Mouse (Mus musculus): ENCODE measurements around the gene B4galnt4. TPM values are rescaled to one million over a fixed set of nuclear protein-coding genes. Genes with fewer than 3 reads are reported as not detected.
A peak's percentile ranks its signal among the peaks of the same experiment; 100 is the strongest.

B4galnt4 gene
- polyA plus RNA-seq, 1 experiment from 2014 or later, result 20.0 TPM

- Histone ChIP-seq H3K36me3 (ENCODE audit: control insufficient read depth, insufficient read depth, low read length) (no peaks in the 10 kb centered on the region), H3K9me3 (ENCODE audit: control insufficient read depth, low read length) (no peaks in the 10 kb centered on the region), H3K4me1 (ENCODE audit: control insufficient read depth, insufficient read depth, low read length) (peaks cover 6% of the 10 kb centered on the region), H3K27me3 (ENCODE audit: control insufficient read depth, insufficient read depth, low read length) (no peaks in the 10 kb centered on the region), H3K9ac (ENCODE audit: low read length) (no peak overlapping the region), H3K4me3 (ENCODE audit: low read depth, low read length) (no peak overlapping the region), H3K4me2 (ENCODE audit: low read depth, severe bottlenecking) (no peak overlapping the region), H3K27ac (replicated peaks; ENCODE audit: low read depth, low read length) (peak overlapping the region; percentile 52; the same call in 1 of the 2 replicates)
- WGBS, result 53% methylated on average over 6 of the region's 9 CpGs
- peak; percentile 20; the same call in 1 of the 2 replicates for ATAC-seq (ENCODE audit: insufficient number of reproducible peaks, low FRiP score, low TSS enrichment, low read depth)
- DNase-seq (ENCODE audit: low spot score), result peak; percentile 33
These were observed 19.9 kb upstream of the B4galnt4 start for GRCm38 (mm10) chr7:141040867-141041606.

- Histone ChIP-seq H3K4me3 (ENCODE audit: low read depth, low read length) (no peak overlapping the region), H3K4me2 (ENCODE audit: low read depth, severe bottlenecking) (peak overlapping the region; percentile 17; the same call in 1 of the 2 replicates), H3K36me3 (ENCODE audit: control insufficient read depth, insufficient read depth, low read length) (no peaks in the 10 kb centered on the region), H3K9me3 (ENCODE audit: control insufficient read depth, low read length) (no peaks in the 10 kb centered on the region), H3K27me3 (ENCODE audit: control insufficient read depth, insufficient read depth, low read length) (no peaks in the 10 kb centered on the region), H3K27ac (replicated peaks; ENCODE audit: low read depth, low read length) (peak overlapping the region; percentile 52; the same call in 1 of the 2 replicates), H3K4me1 (ENCODE audit: control insufficient read depth, insufficient read depth, low read length) (peaks cover 6% of the 10 kb centered on the region), H3K9ac (ENCODE audit: low read length) (no peak overlapping the region)
- ATAC-seq (ENCODE audit: insufficient number of reproducible peaks, low FRiP score, low TSS enrichment, low read depth) (no peak), DNase-seq (ENCODE audit: low spot score) (peak; percentile 32)
- 30% methylated on average over 5 of the region's 5 CpGs for WGBS
These were observed 19.2 kb upstream of the B4galnt4 start for GRCm38 (mm10) chr7:141041661-141042060.

DNA sequence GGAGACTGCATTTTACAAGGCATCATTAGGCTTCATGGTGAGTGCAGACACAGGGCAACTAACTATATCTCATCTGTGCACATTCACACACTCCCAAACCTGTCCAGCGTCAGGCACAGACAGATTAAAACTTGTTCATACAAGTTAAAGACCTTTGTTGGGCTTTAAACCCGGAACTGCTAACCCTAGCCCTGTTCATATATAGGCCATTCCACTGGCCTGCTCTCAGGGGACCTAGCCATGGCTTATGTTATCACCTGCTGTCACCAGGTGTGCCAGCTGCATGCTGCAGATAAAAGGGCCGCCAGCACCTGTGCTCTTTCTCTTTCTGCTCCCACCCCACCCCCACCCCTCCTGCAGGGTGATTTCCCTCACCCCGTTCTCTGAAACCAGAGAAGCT is 18.4 kb upstream of the B4galnt4 start:
- Histone ChIP-seq H3K36me3 (ENCODE audit: control insufficient read depth, insufficient read depth, low read length) (no peaks in the 10 kb centered on the region), H3K27me3 (ENCODE audit: control insufficient read depth, insufficient read depth, low read length) (no peaks in the 10 kb centered on the region), H3K4me2 (ENCODE audit: low read depth, severe bottlenecking) (no peak overlapping the region), H3K9me3 (ENCODE audit: control insufficient read depth, low read length) (no peaks in the 10 kb centered on the region), H3K27ac (replicated peaks; ENCODE audit: low read depth, low read length) (no peak overlapping the region), H3K4me3 (ENCODE audit: low read depth, low read length) (no peak overlapping the region), H3K9ac (ENCODE audit: low read length) (no peak overlapping the region), H3K4me1 (ENCODE audit: control insufficient read depth, insufficient read depth, low read length) (peaks cover 6% of the 10 kb centered on the region)
- ATAC-seq (ENCODE audit: insufficient number of reproducible peaks, low FRiP score, low TSS enrichment, low read depth), result 0 out of 2 replicates have a peak, but pooled peaks have one; percentile 22
- DNase-seq (ENCODE audit: low spot score), result no peak
- 28% methylated on average over 4 of the region's 4 CpGs for WGBS

DNA sequence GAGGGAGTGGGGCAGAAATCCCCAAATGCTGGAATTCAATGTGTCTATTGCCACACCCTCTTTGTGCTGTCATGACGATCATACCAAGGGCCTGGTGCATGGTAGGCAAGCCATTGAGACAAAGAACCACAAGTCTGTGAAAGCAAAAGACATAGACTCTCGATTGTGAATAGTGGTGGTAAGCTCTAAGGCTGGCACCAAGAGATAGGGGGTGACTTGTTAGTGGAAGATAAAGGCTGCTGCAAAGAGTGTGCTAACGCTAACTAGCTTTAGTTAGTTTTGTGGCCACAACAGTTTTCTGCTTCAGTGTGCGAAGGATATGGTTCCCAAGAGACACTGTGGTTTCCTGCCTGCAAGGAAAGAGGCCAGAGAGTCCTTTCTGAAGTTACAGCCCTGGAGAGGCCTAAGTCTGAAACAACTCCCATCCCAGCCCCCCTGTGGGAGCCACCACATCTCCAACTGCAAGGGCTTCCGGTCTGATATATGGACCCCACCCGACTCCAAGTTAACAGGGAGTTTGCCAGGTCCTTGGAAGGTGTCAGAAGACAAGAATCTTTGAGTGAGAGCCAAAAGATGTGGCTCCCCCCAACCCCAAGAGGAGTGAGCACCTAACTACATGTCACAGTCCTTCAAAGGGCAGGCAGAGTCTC is 13.8 kb upstream of the B4galnt4 start:
- WGBS, result 69% methylated on average over 6 of the region's 6 CpGs

DNA sequence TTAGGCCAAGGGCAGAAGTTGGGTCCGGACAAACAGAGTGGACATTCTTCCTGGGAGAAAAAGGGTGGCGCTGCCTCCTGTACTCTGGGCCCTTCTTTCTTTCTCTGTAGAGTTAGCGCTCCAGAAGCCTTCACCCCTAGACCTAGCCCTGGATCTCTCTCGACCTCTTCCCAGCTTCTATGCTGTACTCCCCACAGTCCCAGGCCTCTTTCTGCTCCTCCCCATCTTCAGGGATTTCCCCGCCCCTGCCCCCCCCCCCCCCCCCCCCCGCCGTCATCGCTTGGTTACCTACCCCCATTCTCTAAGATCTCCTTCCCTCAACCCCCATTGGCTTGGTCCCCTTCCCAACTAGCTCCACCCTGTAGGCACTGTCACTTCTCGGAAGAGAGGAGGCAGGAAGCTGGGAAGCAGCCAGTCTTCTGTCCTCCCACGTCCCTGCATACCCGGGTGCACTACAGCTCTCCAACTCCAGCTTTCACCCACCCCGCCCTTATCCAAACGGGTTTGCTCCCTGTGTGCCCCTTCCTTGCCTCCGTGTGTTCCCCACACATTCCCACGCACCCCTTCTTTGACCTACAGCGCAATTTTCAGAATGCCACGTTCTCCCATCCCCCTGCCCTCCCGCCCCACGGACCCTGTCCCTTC is 13.2 kb upstream of the B4galnt4 start:
- peak overlapping the region; percentile 23 for H3K4me3 ChIP-seq (ENCODE audit: low read depth, low read length)
- no peak for DNase-seq (ENCODE audit: low spot score)
- 0 out of 2 replicates have a peak overlapping the region, but pooled peaks have one; percentile 21 for H3K27ac ChIP-seq (replicated peaks; ENCODE audit: low read depth, low read length)
- H3K36me3 ChIP-seq (ENCODE audit: control insufficient read depth, insufficient read depth, low read length), result no peaks in the 10 kb centered on the region
- H3K9ac ChIP-seq (ENCODE audit: low read length), result peak overlapping the region; percentile 35; the same call in 1 of the 2 replicates
- peak overlapping the region; percentile 67 for H3K4me2 ChIP-seq (ENCODE audit: low read depth, severe bottlenecking)
- peak; percentile 81 for ATAC-seq (ENCODE audit: insufficient number of reproducible peaks, low FRiP score, low TSS enrichment, low read depth)
- H3K27me3 ChIP-seq (ENCODE audit: control insufficient read depth, insufficient read depth, low read length), result no peaks in the 10 kb centered on the region
- 7% methylated on average over 15 of the region's 19 CpGs for WGBS
- no peaks in the 10 kb centered on the region for H3K9me3 ChIP-seq (ENCODE audit: control insufficient read depth, low read length)
- H3K4me1 ChIP-seq (ENCODE audit: control insufficient read depth, insufficient read depth, low read length), result 0 out of 2 replicates have a peak, but pooled peaks cover 2% of the 10 kb centered on the region

More for the DNA sequence above, 13.8 kb upstream of the B4galnt4 start:
- ATAC-seq (ENCODE audit: insufficient number of reproducible peaks, low FRiP score, low TSS enrichment, low read depth) (no peak), DNase-seq (ENCODE audit: low spot score) (no peak)
- Histone ChIP-seq H3K4me3 (ENCODE audit: low read depth, low read length) (no peak overlapping the region), H3K27me3 (ENCODE audit: control insufficient read depth, insufficient read depth, low read length) (no peaks in the 10 kb centered on the region), H3K4me1 (ENCODE audit: control insufficient read depth, insufficient read depth, low read length) (peaks cover 6% of the 10 kb centered on the region; the same call in 1 of the 2 replicates), H3K4me2 (ENCODE audit: low read depth, severe bottlenecking) (peak overlapping the region; percentile 67; the same call in 1 of the 2 replicates), H3K9ac (ENCODE audit: low read length) (no peak overlapping the region), H3K27ac (replicated peaks; ENCODE audit: low read depth, low read length) (no peak overlapping the region), H3K36me3 (ENCODE audit: control insufficient read depth, insufficient read depth, low read length) (no peaks in the 10 kb centered on the region), H3K9me3 (ENCODE audit: control insufficient read depth, low read length) (no peaks in the 10 kb centered on the region)

GRCm38 (mm10) chr7:141048226-141049218 is 12.4 kb upstream of the B4galnt4 start:
- WGBS, result 13% methylated on average over 21 of the region's 21 CpGs
- DNase-seq (ENCODE audit: low spot score) (peak; percentile 96), ATAC-seq (ENCODE audit: insufficient number of reproducible peaks, low FRiP score, low TSS enrichment, low read depth) (peak; percentile 82)
- peak overlapping the region; percentile 23 for H3K4me3 ChIP-seq (ENCODE audit: low read depth, low read length)
- peak overlapping the region; percentile 35; the same call in 1 of the 2 replicates for H3K9ac ChIP-seq (ENCODE audit: low read length)
- H3K36me3 ChIP-seq (ENCODE audit: control insufficient read depth, insufficient read depth, low read length), result no peaks in the 10 kb centered on the region
- H3K4me2 ChIP-seq (ENCODE audit: low read depth, severe bottlenecking), result peak overlapping the region; percentile 67
- H3K27ac ChIP-seq (replicated peaks; ENCODE audit: low read depth, low read length), result 0 out of 2 replicates have a peak overlapping the region, but pooled peaks have one; percentile 21
- H3K27me3 ChIP-seq (ENCODE audit: control insufficient read depth, insufficient read depth, low read length), result no peaks in the 10 kb centered on the region
- no peaks in the 10 kb centered on the region for H3K4me1 ChIP-seq (ENCODE audit: control insufficient read depth, insufficient read depth, low read length)
- no peaks in the 10 kb centered on the region for H3K9me3 ChIP-seq (ENCODE audit: control insufficient read depth, low read length)

DNA sequence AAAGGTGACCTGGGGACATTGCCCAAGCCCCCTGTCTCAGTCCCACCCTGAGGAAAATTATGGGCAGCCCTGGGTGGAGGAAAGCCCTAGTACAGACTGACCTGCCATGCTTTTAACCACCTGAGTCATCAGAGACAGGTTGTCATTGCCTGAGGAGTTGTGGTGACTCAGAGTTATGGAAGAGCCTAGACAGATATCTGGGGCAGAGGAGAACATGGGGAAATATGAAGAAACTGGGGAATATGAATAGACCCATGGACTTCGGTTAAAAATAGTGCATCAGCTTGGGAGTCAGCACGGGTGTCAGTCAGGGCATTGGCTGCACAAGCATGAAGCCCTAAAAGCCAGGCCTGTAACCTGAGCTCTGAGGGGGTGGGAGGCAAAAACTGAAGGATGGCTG is 11.6 kb upstream of the B4galnt4 start:
- Histone ChIP-seq H3K27me3 (ENCODE audit: control insufficient read depth, insufficient read depth, low read length) (no peaks in the 10 kb centered on the region), H3K4me1 (ENCODE audit: control insufficient read depth, insufficient read depth, low read length) (no peaks in the 10 kb centered on the region), H3K4me2 (ENCODE audit: low read depth, severe bottlenecking) (no peak overlapping the region), H3K36me3 (ENCODE audit: control insufficient read depth, insufficient read depth, low read length) (no peaks in the 10 kb centered on the region), H3K9me3 (ENCODE audit: control insufficient read depth, low read length) (no peaks in the 10 kb centered on the region), H3K4me3 (ENCODE audit: low read depth, low read length) (no peak overlapping the region), H3K27ac (replicated peaks; ENCODE audit: low read depth, low read length) (no peak overlapping the region), H3K9ac (ENCODE audit: low read length) (no peak overlapping the region)
- WGBS, result 69% methylated on average over 2 of the region's 2 CpGs
- DNase-seq (ENCODE audit: low spot score), result no peak
- ATAC-seq (ENCODE audit: insufficient number of reproducible peaks, low FRiP score, low TSS enrichment, low read depth), result no peak

Data from limb, embryonic 11.5 days (tissue).